Mouse (Mus musculus) cerebellum, adult 8-10 months (tissue): ENCODE data around the gene Igdcc3.

ENCODE experiments used
- DNase-seq: peaks from one replicate; pipeline ENCODE4 v3.0.0; 2022

Gene Igdcc3

DNA sequence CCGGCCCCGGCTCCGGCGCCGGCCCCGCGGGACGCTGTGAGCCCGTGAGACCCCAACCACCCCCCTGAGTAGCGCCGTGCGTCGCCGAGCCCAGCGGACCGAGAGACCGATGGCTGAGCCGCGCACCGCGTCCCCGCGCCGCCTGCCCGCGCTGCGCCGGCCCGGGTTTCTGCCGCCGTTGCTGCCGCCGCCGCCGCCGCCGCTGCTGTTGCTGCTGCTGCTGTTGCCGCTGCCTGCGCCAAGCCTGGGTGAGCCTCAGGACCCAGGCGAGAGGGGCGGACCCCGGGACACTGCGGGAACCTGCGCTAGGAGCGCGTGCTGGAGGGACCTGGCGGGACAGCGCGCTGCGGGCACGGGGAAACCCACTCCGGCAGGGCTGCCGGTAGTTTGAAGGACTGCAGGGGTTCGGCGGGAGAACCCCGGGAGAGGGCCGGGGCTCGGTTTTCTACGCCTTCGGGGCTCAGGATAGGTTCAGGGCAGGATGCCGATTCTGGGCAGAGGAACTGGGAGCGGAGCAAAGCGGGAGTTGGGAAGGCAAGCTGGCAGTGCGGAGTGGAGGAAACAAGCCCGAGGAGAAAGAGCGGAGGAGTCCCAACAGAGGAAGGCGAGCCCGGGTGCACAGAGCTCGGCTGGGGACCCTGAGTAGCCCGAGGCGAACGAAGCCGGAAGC is 452 bp downstream of the Igdcc3 start:
- no peak for DNase-seq

DNA sequence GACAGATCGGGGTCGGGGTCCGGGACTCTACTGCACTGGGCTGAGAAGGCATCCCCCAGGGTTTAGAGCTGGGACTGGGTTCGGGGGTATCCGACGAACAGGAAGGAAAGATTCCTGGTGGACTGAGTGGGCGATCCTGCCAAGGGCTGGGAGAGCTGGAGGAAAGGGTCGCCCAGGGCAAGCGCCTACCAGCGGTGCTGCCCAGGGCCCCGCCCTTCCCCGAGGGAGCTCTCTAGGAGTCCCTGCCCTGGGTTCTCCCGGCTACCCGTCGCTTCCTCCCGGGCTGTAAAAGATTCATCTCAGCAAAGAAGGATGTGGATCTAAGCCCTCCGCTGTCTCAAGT is 958 bp downstream of the Igdcc3 start:
- no peak for DNase-seq

DNA sequence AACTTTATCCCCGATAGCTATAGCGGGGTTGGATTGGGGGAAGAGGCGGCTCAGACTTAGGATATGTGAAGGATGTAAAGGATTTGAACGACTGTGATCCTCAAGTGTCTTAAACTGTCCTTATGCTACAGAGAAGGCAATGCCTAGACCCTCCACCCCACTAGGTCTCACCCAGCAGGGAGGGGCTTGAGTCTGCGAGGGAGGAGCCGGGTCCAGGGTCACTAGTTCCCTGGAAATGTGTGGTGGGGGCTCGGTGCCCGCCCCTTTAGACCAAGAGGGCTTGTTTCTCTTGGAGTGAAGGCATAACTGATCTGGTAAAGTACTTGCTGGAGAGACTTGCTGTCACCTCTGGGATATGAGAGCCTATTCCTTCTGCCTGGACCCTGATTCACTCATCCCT is 1.4 kb downstream of the Igdcc3 start:
- no peak for DNase-seq

DNA sequence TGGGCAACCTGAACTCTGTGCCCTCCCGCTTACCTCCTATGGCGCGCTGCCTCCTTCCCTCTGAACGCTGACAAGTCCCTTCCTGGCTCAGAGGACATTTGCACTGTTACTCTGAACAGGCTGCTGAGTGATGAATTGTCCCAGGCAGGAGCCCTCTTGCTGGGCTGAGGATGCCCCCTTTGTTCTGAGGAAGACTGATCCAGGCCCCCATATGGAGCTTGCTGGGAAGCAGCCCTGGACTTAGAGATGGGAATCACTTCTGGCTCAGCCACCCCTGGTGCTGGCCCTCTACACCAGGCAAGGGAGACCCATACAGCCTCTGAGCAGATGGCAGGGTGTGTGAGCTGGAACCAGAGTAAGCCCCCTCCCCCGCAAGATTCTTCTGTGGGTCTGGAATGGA is 5.0 kb downstream of the Igdcc3 start:
- DNase-seq: no peak

DNA sequence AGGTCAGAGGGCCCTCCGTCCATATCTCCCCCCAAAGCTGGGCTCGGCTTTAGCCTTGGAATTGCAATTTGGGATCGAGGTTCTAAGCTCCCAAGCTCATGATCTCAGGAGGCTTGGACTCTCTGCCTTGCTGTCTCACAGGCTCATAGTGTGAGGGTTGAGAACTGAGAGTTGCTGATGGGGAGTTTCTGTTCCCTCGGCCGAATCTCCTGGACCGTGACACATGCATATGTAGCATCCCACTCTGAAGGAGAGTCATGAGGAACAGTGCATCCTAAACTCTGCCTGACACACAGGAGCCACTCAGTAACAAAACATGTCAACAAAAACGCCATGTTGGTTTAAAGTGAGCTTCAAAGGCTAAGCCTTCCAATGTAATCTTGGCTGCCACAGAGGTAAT is 7.5 kb downstream of the Igdcc3 start:
- DNase-seq: no peak

DNA sequence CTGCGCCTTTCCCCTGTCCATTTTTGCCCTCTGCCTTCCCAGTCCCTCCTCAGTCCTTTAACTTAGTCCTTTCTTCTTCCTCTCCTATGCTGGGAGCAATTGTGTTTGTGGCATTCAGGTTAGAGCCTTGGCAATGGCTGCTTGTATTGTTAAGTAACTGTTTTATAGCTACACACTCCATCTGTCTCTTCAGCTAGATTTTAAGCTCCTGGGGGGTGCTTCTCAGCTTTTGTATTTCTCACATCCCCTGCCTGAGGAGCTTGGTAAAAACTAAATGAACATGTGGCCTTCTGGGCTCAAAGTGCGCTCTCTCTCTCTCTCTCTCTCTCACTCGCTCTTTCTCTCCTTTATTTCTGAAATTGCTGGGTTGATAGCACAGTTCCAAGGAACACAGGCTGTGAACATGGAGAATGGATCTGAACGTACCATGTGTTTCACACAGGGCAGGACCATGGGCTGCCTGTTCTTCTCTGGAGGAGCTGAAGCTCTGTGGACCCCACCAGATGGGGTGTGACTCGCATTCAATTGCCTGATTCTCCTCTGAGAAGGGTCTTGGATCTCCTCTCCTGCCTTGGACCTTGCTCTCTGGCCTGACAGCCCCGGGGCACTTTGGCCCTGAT is 11.8 kb downstream of the Igdcc3 start:
- DNase-seq: no peak

DNA sequence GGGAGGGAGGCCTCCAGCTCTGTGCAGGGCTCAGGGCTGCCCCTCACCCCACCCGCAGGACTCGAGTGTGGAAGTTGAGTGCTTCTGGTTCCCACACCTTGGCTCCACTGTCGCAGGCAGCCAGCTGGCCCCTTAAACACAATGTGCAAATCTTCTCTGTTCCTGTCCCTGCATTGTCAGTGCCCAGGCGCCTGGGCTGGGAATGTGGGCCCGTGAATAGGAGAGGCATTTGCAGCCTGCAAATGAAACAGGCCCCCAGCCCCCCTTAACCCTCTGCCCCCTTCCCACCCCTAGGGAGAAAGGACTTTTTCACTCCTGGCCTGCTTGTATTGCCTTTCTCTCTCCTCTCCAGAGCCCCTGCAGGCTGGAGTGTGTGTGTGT is 12.3 kb downstream of the Igdcc3 start:
- DNase-seq: no peak

DNA sequence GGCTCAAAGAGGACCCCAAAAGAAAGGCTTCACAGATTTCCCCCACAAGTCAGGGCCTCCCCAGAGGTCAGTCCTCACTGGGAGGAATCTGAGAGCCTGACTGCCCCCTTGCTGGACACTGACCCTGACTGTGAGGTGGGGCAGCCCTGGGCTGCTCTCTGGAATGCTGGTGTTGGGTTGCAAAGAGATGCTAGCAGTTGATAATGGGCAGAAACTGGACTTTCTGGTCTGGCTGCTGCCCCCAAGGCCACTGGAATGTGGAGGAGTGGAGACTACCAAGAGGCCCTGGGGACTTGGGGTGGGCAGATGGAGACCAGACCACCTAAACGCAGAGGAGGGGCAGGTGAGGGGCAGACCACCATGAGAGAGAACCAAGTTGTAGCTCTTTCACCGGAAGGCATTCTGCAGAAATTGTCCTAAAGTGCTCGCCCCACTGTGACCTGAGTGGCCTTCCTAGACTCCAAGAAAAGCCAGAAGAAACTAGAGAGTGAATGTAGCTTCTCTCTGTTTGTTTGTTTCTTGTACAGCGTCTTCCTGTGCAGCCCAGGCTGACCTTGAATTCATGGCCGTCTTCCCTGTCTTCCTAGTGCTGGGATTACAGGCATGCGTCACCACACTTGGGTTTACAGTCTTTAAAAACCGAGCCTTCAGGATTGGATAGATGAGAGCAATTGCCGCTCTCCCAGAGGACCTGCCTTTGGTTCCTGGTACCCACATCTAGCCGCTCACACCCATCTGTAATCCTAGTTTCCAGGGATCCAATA is 13.9 kb downstream of the Igdcc3 start:
- DNase-seq: no peak

DNA sequence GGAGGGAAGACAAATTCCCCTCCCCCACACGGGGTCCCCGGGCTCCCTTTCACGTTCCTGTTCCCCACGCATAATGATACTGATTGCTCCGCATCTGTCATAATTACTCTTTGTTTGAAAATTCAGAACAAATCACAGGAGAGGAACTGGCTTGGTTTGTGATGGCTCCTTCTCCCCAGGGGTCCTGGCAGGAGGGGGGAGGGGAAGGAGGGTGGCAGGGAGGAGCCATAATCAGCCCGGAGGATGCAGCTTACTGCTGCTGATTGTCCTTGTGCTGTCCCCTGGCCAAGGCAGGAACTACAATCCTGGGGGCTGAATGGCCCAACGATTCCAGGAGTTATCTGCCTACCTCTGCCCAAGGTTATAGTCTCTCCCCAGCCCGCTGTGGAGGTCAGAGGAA is 15.6 kb downstream of the Igdcc3 start:
- DNase-seq: no peak

DNA sequence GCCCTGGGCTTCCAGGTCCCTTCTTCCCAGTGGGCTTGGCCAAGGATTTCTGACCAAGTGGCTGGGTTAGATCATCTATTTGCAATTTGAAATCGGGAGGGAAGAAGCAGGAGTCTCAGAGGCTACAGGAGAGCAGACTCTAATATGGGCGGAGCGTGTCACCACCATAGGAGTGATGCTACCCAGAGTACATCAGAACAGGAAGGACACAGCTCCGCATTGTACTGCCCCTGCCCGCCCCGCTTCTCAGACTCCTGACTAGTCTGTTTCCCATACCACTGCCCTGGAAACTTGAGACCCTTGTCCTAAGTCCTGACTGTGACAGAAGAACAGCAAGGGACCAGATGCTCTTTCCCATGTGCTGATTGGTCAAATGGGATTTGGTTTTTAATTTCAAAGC is 16.6 kb downstream of the Igdcc3 start:
- no peak for DNase-seq

DNA sequence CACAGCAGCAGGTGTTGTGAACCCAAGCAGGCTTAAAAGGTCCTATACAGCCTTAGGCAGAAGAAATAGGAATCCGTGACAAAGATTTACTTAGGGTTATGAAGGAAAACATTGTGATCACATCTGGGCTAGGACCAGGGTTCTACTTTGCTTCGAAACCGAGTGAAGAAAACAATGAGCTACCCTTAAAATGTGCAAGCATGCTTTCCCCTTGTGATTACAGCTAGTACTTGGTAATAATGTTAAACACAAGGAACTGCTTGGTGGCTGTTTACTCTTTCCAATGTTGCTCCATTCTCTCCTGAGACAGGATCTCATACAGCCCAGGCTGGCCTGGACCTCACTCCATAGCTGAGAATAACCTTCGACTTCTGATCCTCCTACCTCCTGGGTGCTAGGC is 20.2 kb downstream of the Igdcc3 start:
- DNase-seq: no peak

DNA sequence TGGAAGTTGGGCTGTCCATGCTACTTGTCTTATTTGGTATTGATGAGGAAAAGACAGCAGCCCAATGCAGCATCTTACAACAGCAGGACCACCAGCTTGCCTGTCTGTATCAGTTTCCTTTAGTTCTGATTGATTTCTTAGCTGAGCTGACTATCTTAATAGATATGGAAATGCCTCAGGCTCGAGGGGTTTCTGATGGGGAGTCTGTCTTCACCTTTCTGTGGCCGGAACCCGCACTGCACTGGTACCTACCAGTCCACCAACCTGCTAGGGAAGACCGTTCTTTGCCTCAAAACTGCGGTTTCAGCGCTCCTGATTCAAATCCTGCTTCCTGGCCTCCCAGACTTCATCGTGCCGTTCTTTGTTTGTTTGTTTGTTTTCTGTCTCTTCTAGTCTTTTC is 20.9 kb downstream of the Igdcc3 start:
- no peak for DNase-seq

DNA sequence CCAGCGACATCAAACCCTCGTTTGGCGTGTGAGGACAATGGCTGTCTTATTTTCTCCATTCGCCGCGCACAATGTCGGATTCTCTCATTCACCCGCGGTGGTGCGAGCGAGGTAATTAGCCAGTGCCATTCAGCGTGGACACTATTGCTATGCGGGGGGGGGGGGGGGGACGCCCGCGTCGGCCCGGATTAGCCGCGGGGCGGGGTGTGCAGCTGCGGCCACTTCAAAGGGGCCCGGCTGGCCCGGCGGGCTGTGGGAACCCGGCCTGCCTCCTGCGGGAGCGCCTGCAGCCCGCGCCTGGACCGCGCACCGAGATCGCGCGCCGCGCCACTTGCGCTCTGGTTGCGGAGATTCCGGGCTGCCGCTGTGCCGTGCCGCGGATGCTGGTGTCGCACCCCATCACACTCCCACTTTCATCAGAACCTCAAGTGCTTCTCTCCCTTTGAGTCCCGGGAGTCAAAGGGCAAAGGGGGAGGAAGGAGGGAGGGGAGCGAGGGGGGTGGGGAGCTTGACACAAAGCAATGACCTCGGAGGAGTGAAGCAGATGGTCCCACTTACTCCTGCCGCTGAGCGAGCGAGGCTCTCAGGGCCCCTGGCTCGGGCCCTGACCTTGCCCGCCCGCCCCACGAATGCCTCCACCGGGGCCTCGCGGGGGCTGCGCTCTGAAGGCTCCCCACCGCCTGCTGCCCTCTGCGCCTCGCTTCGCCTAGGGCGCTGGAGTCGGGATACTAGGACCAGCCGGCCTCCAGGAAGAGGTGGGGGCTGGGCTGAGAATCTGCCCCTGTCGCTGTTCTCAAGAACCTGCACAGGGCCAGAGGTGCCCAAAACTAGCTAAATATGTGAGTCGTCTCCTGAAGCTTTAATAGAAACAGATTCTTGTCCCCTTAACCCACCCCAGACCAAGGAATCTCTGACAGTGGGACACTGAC is 22.0 kb downstream of the Igdcc3 start:
- DNase-seq: no peak

DNA sequence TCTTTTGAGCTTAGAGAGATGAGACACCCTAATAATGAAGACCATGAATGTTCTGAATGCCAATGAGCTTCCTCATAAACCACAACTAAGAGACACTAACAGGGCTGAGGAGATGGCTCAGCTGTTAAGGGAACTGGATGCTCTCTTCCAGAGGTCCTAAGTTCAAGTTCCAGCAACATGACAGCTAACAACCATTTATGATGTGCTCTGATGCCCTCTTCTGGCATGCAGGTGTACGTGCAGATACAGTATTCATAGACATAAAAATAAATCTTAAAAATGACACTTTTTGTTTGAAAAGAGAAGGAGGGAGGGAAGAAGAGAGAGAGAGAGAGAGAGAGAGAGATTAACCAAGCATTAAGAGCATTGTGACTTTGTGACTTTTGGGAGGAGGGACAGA is 23.9 kb downstream of the Igdcc3 start:
- no peak for DNase-seq

DNA sequence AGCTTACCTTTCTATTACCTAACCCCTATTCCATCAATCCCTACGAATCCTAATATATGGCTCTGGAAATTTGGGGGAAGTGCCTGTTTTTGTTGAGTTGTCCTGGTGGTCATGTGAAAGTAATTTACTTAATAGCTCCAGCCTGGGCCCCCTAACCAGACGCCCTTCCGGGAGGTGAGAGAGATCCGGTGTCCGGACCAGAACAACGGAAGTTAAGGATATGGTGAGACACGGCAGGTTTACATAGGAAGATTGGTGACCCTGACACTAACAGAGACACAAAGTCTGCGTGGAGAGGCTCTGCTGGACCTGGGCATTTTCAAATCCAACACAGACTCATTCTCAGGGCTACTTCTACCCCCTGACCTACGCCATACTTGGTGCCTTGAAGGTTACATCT is 25.4 kb downstream of the Igdcc3 start:
- DNase-seq: no peak

DNA sequence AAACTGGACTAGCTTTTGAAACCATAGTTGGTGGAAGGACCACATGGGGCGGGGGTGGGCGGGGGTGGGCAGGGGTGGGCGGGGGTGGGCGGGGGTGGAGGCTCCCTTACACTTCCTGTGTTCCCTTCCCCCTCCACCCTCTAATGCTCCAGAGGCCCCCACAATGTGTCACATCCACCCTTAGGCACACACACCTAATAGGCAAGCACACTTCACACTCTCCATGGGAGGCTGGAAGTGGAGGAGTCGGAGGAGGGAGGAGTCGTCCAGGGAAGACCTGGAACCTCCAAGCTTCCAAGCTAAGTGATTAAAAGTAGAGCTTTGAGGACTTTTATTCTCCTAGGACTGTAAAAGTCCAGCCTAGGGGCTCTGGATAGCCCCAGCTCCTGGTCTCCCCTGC is 27.5 kb downstream of the Igdcc3 start:
- DNase-seq: no peak

DNA sequence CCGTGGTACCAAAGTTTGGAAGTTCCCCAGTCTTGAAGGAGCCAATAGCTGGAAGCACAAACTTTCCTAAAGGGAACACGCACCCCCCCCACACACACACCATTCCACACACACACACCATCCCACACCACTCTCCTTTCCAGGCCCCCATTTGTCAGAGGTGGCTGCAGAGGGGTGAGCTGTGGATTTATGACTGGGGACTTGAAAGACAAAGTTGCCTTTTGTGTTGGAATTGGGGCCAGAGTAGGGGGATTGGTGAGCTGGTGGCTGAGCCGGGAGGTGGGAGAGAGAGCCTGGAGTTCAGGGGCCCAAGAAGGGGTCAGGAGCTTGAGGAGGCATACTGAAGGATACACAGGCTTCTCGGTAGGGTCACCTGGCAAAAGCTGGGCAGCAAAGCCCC is 28.0 kb downstream of the Igdcc3 start:
- DNase-seq: no peak

DNA sequence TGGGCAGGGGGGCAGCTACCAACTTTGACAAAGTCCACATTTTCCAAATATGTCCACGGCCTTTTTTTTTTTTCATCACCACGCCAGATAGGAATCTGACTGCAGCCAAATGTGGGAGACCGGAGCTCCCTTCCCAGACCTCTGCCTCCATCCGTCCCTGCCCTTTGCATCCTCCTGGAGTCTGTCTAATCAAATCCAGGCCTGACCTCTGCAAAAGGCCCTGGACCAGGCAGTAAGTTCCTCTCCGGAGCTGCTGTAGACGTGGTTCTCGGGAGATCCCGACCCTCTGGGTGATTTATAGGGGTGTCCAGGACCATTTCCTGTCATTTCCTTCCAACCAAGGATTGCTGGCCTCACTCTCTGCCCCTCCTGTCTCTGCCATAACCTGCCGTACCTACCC is 31.7 kb downstream of the Igdcc3 start:
- DNase-seq: no peak

DNA sequence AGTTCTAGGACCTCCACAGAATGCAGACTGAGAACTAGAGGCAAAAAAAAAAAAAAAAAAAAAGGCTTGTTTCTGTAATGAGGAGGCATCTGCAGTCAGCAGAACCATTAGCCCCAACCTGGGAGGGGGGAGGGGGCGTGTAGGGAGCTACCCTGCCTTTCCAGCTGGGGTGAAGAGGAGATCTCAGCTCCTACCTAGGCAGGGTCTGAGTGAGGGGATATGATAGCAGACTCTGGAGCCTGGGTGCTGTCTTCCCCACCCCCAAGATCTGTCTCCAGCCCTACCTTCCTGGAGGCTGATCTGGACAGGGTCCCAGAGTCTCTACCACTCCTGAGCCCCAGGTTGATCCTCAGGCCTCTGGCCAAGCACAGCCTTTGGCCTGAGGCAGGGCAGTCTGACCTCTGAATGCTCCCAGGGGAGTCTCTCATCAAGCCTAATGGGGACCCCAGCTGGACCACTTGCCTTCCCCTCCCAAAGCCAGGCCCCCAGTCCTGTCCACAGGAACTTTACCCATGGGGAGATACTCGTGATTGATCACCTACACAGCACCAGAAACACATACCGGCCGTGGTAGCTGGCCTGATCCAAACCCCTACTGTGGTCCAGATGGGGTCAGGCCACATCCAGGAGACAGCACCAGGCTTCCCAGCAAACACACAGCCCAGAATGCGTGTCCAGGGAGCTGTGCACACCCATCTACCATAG is 34.4 kb downstream of the Igdcc3 start:
- no peak for DNase-seq

DNA sequence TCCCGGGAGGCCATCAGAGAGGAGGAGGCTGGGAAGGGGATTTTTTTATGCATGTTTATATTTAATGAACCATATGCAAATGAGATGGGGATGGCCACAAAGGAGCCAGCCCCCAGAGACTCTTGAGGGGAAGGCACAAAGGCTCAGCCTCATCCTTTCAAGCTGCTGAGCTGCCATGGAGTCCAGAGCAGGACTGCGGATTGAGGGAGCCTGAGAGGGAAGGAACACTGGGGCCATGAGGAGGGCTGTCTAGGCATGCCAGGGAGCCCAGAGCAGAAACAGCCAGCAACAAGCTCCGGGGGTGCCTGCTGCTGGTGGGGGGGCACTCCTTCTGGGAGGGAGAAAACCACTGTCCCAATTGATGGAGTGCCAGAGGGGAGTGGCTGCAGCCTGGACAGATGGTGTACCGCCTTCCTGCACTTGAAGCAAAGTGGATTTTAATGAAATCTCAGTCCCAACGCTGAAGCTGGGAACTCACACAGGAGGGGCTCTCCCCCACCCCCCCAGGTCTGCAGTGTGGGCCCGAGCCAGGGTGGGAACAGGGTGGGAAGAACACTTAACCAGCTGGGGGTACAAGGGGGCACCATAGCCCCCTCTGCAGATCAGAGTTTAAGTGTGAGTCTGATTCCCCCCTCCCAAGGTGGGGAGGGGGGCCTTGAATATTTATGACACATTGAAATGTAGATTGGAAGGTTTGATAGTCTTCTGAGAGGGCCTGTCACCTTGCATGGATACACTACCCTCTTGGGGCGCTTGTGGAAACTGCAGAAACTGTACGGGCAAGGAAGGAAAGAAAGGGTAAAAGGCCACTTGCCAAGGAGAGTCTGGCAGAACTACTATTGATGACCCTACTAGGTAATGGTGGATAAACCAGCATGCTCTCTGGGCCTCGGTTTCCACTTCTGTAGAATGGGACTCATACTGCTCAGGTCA is 35.2 kb downstream of the Igdcc3 start:
- no peak for DNase-seq

DNA sequence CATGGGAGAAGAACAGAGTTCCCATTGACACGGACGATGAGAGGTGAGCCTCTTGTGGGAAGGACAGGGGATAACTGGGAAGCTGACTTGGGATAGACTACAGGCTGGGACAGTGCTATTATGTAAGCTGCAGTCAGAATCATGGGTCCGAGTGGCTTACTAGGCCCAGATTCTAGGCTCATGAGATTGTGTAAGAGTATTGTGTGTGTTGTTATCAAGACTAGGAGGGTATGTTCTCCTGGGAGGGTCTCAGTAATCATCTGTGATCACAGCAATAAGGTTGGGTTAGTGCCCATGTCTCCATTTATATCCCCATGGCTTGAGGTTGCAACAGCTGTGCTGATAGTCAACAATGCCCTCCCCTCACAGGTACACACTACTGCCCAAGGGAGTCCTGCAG is 36.5 kb downstream of the Igdcc3 start:
- no peak for DNase-seq

DNA sequence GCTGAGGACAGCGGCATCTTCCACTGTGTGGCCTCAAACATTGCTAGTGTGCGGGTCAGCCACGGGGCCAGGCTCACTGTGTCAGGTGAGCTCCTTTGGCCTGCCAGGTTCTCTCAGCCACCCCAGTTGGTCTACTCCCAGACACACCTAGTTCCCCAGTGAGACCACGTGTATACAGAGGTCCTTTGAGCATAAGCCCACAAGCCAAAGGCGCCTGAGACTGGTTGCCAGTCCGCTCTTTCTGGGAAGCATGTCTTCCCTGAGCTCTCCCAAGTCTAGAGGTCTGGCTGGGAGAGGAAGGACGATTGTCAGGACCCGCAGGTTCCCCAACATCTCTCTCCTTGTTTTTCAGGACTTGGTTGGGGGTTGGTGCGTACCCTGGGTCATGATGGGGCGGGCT is 36.9 kb downstream of the Igdcc3 start:
- no peak for DNase-seq
